ENCODE assay signal across 8 mouse cellular contexts in the genomic region with DNA sequence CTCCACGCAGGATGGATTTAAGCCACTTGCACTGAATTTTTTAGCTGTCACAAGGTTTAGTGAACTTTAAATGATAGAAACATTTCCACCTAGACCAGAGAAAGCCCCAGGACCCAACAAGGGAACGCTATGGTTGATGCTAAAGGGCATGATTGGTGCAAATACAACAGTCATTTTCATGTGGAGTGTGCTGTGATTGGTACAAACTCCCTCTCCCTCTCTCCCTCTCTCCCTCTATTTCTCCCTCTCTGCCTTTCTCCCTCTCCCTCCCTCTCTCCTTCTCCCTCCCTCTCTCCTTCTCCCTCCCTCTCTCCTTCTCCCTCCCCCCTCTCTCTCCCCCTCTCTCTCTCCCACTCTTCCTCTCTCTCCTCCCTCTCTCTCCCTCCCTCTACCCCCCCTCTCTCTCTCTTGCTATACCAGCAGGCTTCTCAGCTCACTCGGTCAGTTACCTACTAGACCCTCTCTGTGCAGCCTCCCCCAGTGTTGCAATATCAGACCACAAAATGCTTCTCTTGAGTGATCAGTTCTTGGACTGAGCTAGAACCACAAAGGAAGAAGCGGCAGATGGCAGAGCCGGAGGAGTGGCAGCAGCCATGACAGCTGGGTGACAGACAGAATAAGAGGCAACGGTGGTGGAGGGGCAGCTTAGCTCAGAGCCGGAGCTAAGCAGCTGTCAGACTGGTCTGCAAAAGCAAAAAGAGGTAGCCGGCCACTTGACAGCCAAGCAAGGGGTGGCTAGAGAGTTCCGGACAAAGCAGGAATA. TPM values are rescaled to one million over a fixed set of nuclear protein-coding genes. Genes with fewer than 3 reads are reported as not detected.
A peak's percentile ranks its signal among the peaks of the same experiment; 100 is the strongest.
DNase-seq lines count a peak whose midpoint lies in the region; ATAC-seq lines count a peak whose summit lies in the region.

No protein-coding gene starts in this region.

- intact Hi-C loops in left cerebral cortex, postnatal 10 days (cut with DNase I) = loop anchor here (2.0 kb wide), 1 partner anchor 79 kb away; no protein-coding TSS in a partner anchor

- no peak overlapping the region for H3K27ac ChIP-seq in heart, embryonic 11.5 days (ENCODE audit: low read depth, low read length)
- peak overlapping the region; percentile 86 for H3K27ac ChIP-seq in forebrain, embryonic 15.5 days (replicated peaks)
- peak overlapping the region; percentile 53 for H3K27ac ChIP-seq in midbrain, embryonic 16.5 days (ENCODE audit: low read length)

- no peaks in the 10 kb centered on the region for H3K9me3 ChIP-seq in heart, embryonic 11.5 days (replicated peaks; ENCODE audit: control insufficient read depth, low read length)
- no peaks in the 10 kb centered on the region for H3K9me3 ChIP-seq in forebrain, embryonic 15.5 days
- H3K9me3 ChIP-seq in midbrain, embryonic 16.5 days (replicated peaks; ENCODE audit: control insufficient read depth, low read length, poor library complexity, severe bottlenecking) = no peaks in the 10 kb centered on the region

- ATAC-seq in heart, embryonic 11.5 days (replicated peaks; ENCODE audit: insufficient number of reproducible peaks, low FRiP score, low TSS enrichment) = no peak
- peak; percentile 90 for ATAC-seq in forebrain, embryonic 15.5 days (replicated peaks)
- peak; percentile 68; the same call in 1 of the 2 replicates for ATAC-seq in midbrain, embryonic 16.5 days

- H3K27me3 ChIP-seq in heart, embryonic 11.5 days (ENCODE audit: control insufficient read depth, insufficient read depth, low read length) = no peaks in the 10 kb centered on the region
- H3K27me3 ChIP-seq in forebrain, embryonic 15.5 days = no peaks in the 10 kb centered on the region
- H3K27me3 ChIP-seq in midbrain, embryonic 16.5 days (ENCODE audit: control insufficient read depth, insufficient read depth, low read depth, low read length) = no peaks in the 10 kb centered on the region

- no peak overlapping the region for H3K4me3 ChIP-seq in heart, embryonic 11.5 days (ENCODE audit: low read depth, low read length)
- peak overlapping the region; percentile 15 for H3K4me3 ChIP-seq in forebrain, embryonic 15.5 days
- peak overlapping the region; percentile 23 for H3K4me3 ChIP-seq in midbrain, embryonic 16.5 days (ENCODE audit: low read depth, low read length)

- H3K4me1 ChIP-seq in heart, embryonic 11.5 days (ENCODE audit: control insufficient read depth, insufficient read depth, low read length) = no peaks in the 10 kb centered on the region
- H3K4me1 ChIP-seq in forebrain, embryonic 15.5 days = peaks cover 16% of the 10 kb centered on the region
- peaks cover 7% of the 10 kb centered on the region for H3K4me1 ChIP-seq in midbrain, embryonic 16.5 days (ENCODE audit: control insufficient read depth, insufficient read depth, low read length)

- H3K4me2 ChIP-seq in heart, embryonic 11.5 days = peak overlapping the region; percentile 57
- H3K4me2 ChIP-seq in forebrain, embryonic 15.5 days (replicated peaks) = peak overlapping the region; percentile 36
- peak overlapping the region; percentile 40 for H3K4me2 ChIP-seq in midbrain, embryonic 16.5 days (ENCODE audit: low read length)

- 53% methylated on average over 9 of the region's 9 CpGs for whole genome bisulfite sequencing in heart, embryonic 11.5 days (ENCODE audit: insufficient replicate concordance)
- WGBS in forebrain, embryonic 15.5 days = 33% methylated on average over 9 of the region's 9 CpGs
- 26% methylated on average over 9 of the region's 9 CpGs for WGBS in midbrain, embryonic 16.5 days

- DNase-seq in heart, adult 9 months (ENCODE audit: low spot score in 2 of 2) = no peak
- DNase-seq in brain, adult 2 months (ENCODE audit: low read depth, low spot score) = peak; percentile 77
- peak; percentile 49 to 56 for DNase-seq in left cerebral cortex, postnatal 10 days (ENCODE audit: extremely low spot score in 1 of 2, low spot score in 2 of 2)
- no peak for DNase-seq in urinary bladder, postnatal 25 days (ENCODE audit: low spot score)
- no peak for DNase-seq in ovary, postnatal 14 days (ENCODE audit: low spot score)

- H3K36me3 ChIP-seq in heart, embryonic 11.5 days (ENCODE audit: control insufficient read depth, insufficient read depth, low read length) = no peaks in the 10 kb centered on the region
- no peaks in the 10 kb centered on the region for H3K36me3 ChIP-seq in forebrain, embryonic 15.5 days
- no peaks in the 10 kb centered on the region for H3K36me3 ChIP-seq in midbrain, embryonic 16.5 days (ENCODE audit: control insufficient read depth, insufficient read depth, low read length)

- no peak overlapping the region for H3K9ac ChIP-seq in heart, embryonic 11.5 days (ENCODE audit: low read depth, low read length)
- no peak overlapping the region for H3K9ac ChIP-seq in forebrain, embryonic 15.5 days (replicated peaks)
- H3K9ac ChIP-seq in midbrain, embryonic 16.5 days (ENCODE audit: low read depth, low read length) = peak overlapping the region; percentile 10; the same call in 1 of the 2 replicates

RNA-seq across cellular contexts. Expression of gene Plet1, which starts 42.7 kb away (rescaled TPM):
- polyA plus RNA-seq in heart, embryonic 11.5 days (2014; fragmentation: Nextera tagmentation; extraction: Ambion mirVana) = 0.23 and 1.0 TPM in 2 replicates
- polyA plus RNA-seq in forebrain, embryonic 15.5 days (2015; fragmentation: Nextera tagmentation; extraction: Ambion mirVana) = 0.23 TPM in 1 of 2 replicates, not detected in the other
- total RNA-seq in left cerebral cortex, postnatal 10 days (2021) = not detected
- 0.53 and 0.75 TPM in 2 replicates for polyA plus RNA-seq in midbrain, embryonic 16.5 days (2015; fragmentation: Nextera tagmentation; extraction: Ambion mirVana)

Comparison
In these comparisons a context has a peak if more than half of its experiments do, and no peak if none do; other contexts are left out.
1. DNase-seq: peak in brain, adult 2 months (single experiment) and left cerebral cortex, postnatal 10 days (2 of 2); none in heart, adult 9 months (0 of 2), urinary bladder, postnatal 25 days (single experiment) and ovary, postnatal 14 days (single experiment).
2. Peak in every context shown above with its lines, with median percentiles within 50 percentile points of each other: H3K4me2 ChIP-seq.